Mouse (Mus musculus) adipocyte (in vitro differentiated cells): Measurements from ENCODE around the gene Fam241b.
A peak's percentile ranks its signal among the peaks of the same experiment; 100 is the strongest.

Experiments used
- DNase-seq: peaks from one replicate; pipeline ENCODE4 v3.0.0-alpha.2; 2016; ENCODE audit warnings: low spot score

Gene Fam241b

GRCm38 (mm10) chr10:62143820-62144219 is at the start of gene Fam241b:
Gene Fam241b, minus strand, starts transcription at chr10:62143920.
- no peak for DNase-seq

DNA sequence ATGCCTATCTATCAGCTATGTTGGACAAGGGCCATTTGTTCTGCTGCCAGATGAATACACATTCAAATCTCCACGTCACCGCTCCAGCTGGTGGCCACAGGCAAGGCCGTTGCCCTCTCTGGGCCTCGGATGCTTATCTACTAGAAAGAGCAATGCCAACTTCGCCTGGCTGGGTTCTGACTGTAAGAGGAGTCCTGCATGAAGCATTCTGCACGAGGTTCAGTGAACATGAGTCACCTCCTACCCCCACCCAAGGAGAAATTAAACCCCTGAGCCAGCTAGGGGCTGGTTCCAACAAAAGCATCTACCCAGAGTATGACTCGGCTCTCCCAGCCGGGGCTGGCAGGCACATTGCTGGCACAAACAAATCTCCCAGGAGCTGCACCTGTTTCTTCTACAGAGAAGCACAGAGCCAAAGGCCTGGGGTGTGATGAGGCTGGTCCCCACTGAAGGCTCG is 49.0 kb upstream of the Fam241b start:
- DNase-seq, result peak; percentile 8

- DNase-seq, result no peak
These were observed 47.1 kb upstream of the Fam241b start for GRCm38 (mm10) chr10:62190821-62191220.

DNA sequence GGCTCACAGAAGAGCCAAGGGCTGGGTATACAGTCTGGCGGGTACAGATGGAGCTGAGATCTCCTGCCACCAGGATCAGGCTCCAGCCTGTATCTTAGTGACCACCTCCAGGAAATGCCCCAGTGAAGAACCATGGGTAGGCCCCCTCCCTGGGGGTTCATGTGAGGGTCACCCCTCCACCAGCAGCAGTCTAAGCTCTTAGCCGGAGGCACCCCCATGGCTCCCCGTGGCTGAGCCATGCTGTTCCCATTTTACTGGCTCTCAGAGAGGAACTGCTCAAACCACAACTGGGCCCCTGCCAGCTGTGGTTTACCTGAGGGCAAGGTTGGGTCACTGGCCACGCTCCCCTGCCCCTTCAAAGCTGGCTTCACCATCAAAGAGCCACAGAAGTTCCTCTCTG is 46.2 kb upstream of the Fam241b start:
- DNase-seq, result no peak

DNA sequence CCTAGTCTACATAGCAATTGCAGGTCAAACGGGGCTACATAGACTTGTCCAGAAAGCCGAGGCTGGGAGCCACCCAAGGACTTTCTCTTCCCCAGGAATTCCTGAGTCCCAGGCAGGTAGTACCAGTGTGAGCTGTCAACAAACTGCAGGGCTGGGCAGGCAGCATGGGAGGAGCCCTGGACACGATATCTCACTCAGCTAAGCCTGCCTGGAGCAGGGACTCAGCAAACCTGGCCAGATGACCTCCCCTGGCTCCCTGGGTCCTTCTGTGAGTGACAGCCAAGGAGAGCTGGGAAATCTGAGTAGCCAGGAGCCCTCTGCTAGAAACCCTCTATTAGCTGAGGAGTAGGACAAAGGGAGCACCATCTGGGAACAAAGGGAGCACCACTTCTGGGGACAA is 45.6 kb upstream of the Fam241b start:
- no peak for DNase-seq

- DNase-seq, result peak; percentile 66
These were observed 43.2 kb upstream of the Fam241b start for GRCm38 (mm10) chr10:62186882-62187281.

GRCm38 (mm10) chr10:62183053-62183452 is 39.3 kb upstream of the Fam241b start:
- DNase-seq, result peak; percentile 93

GRCm38 (mm10) chr10:62182471-62183014 is 38.8 kb upstream of the Fam241b start:
- no peak for DNase-seq

DNA sequence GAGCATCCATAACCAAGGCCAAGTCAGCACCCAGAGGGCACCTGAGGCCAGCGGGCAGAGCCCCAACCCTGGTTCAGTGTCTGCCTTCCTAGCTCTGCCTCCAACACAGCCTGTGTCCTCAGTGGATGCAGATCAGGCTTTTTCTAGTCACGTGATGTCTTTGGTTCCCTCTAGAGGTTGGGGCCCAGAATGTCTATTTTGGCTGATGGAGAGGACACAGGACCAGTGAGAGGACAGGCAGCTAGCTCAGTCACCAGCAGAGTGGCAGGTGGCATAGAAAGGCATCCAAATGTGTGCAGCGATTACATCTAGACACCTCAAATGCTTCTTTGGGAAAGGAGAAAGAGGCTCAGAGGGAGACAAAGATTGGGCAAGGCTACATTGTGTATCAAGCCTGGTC is 38.0 kb upstream of the Fam241b start:
- no peak for DNase-seq

DNA sequence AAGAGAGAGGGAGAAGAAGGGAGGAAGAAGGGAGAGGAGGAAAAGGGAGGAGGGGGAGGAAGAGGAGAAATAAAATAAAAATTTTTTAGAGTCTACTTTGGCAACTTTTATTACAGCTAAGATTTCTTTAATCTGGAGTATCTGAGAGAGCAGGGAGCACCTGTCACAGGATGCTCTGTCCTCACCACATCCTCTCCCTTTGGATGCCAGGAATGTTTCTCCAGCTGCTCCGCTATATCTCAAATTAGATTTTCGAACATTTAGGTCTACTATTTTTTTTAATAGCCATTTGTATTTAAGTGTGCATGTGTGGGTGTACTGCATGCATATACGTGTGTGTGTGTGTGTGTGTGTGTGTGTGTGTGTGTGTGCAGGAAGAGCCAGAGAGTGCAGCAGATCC is 36.2 kb upstream of the Fam241b start:
- DNase-seq, result no peak

- DNase-seq, result no peak
These were observed 31.0 kb upstream of the Fam241b start for GRCm38 (mm10) chr10:62174533-62175313.

DNA sequence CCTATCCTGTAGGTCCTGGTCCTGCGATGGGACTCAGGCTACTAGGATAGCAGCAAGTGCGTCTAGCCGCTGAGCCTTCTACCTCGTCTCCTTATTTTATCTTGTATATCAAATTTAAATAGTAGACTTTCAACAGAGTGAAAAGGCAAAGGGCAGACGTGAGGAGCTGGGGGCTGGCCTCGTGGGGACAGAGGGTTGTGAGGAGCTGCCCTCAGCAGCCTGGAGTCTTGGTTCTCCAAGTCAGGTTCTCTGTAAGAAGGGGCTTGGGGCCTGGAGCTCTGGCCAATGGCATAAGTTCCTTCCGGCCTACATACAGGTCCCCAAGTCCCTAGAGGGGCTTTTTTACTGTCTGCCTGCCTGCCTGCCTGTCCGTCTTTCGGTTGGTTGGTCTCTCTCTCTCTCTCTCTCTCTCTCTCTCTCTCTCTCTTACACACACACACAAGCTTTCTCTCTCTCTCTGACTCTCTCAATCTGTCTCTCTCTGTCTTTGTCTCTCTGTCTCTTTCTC is 30.3 kb upstream of the Fam241b start:
- DNase-seq, result no peak

GRCm38 (mm10) chr10:62172841-62173553 is 29.3 kb upstream of the Fam241b start:
- no peak for DNase-seq

- no peak for DNase-seq
These were observed 18.7 kb upstream of the Fam241b start for GRCm38 (mm10) chr10:62162410-62162809.

DNA sequence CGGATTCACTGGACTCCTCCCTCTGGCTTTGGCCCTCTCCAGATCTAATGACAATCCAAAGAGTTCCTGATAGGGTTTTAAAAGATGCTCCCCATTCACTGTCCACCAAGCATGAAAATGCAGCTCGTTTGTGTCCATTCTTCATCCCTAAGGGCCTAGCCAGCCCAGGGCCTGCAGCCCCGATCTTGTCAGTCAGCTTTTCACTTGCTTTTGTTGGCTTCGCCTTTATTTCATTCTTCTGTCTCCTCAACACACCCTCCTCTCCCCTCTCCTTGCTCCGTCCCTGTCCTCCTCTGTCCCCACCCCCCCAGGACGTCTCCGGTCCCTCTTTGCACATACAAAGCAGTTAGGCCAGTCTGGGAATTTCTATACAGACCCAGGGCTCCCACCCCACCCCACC is 6.2 kb upstream of the Fam241b start:
- DNase-seq, result no peak

- DNase-seq, result no peak
These were observed 3.9 kb upstream of the Fam241b start for GRCm38 (mm10) chr10:62147466-62148248.

DNA sequence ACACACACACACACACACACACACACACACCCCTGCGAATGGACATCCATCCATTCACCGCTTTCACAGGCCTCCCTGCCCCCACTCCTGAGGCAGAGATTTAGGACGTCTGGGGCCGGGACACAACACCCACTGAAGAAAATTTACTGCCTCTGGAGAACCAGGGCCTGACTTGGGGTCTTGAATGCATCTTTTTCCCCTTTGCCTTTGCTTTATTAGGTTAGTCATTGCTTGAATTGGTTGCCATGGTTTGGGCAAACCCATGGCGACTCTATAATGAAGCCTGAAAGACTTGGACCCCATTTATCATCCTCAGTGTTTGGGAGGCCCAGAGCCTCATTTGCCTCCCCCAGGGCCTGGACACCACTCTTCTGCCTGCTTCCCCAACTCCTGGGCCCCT is 2.2 kb upstream of the Fam241b start:
- DNase-seq, result no peak

DNA sequence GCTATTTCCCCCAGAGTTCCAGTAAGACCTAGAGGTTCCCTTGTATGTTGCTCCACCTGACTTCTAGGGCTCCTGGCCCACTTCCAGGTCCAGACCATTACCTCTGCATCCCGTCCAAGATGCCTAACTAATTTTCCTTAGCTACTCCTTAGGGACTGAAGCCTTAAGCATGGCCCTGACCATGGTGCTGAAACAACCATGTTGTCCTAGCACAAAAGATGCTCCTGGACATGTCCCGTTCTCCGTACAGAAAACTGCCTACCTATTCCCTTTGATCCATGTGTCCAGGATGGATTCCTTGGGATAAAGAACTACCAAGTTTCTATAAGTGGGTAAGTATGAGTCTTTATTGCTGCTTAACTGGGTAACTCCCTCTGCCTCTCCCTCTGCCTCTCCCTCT is 5.7 kb downstream of the Fam241b start:
- peak; percentile 35 for DNase-seq

DNA sequence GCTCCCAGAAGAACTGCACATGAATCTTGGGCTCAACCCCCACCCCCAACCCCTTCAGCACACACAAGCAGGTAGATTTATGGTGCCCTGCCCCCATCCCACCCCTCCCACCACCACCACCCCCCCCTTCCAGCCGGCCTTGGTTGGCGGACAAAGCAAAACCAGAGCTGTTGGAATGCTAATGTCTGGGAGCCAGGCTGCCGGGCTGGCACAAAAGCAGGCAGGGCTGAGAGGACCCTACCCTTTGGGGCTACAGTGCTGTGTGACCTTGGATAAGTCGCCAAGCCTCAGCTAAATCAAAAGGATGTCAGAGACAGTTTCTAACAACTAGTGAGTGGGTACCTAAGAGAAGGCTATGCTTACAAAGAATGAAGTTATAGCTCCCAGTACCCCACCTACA is 6.6 kb downstream of the Fam241b start:
- DNase-seq, result no peak

DNA sequence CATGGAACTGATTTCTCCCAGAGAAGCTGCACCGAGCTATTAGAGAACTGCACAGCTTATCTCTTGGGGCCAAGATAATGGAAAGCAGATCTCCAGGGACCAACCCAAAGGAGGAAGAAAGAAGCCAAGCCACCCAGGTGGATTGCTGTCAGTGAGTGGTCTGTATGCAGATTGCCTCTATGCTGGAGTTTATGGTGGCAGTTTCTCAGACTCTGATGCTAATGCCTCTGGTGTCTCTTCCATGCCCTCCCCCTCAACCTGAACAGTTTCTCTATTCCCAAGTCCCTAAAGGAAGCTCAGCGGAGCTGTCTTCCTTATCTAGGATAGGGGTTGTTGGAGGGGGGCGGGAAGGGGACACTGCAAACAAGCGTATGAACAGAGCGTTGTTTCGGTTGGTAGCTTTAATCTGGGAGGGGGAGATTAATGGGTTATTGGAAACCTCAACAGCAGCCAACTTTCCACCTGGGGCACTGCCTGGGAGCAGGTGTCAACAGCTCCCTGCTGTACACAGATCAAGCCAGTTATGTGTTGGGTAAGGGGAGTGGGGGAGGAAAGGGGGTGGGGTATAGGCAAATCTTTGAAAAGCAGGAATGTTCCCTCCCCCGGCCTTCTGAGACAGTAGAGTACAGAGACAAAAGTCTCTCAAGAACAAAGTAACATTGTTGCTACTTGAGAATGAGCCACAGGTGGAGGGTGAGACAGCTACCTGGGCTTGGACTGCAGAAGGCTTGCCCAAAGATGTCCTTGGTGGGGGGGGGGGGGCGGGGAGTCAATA is 7.8 kb downstream of the Fam241b start:
- no peak for DNase-seq

GRCm38 (mm10) chr10:62132691-62133281 is 10.9 kb downstream of the Fam241b start, which contains the start of gene Neurog3:
Gene Neurog3, plus strand, starts transcription at chr10:62133090.
- DNase-seq, result no peak
